Mouse (Mus musculus) embryonic fibroblast, embryonic 13.5 days (primary cell): ENCODE data around the gene B4galnt4.

Experiments used
- CTCF ChIP-seq: IDR thresholded peaks from 2 replicates; pipeline ENCODE4 v1.5.1; 2011; ENCODE audit warnings: mild to moderate bottlenecking, control low read depth, low read length, moderate library complexity, borderline replicate concordance; ENCODE audit not compliant: insufficient read depth
- POLR2A ChIP-seq: IDR thresholded peaks from 2 replicates; pipeline ENCODE4 v1.6.1; 2011; ENCODE audit warnings: low read depth, mild to moderate bottlenecking, control low read depth, low read length, moderate library complexity

DNA sequence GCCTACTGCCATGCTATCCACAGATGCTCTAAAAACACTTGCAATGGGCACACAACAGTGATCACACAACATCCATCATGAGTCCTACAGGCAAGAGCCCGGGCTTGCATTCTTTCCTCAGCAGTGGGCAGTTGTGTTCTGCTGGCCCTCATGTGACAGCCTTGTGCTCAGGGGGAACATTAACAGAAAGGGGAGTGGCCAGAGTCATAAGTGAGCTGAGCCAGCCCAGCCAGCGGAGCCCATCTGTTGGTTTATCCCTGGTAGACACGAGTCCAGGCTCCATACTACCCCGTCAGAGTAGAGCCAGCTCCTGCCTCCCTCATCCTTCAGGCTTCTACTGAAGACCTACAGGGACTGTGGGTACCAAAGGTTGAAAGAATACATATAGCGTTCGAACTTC, 33.0 kb downstream of the B4galnt4 start:
- no peak for TF ChIP-seq CTCF
- no peak for TF ChIP-seq POLR2A
